Mouse (Mus musculus) MEL (cell line): ENCODE measurements around the gene Nop16. TPM values are rescaled to one million over a fixed set of nuclear protein-coding genes. Genes with fewer than 3 reads are reported as not detected.

Experiments used
- DNase-seq: peaks from one replicate; pipeline ENCODE4 v3.0.0; 2011; ENCODE audit warnings: low read depth, low spot score
- H3K27ac ChIP-seq: 2 replicates; pipeline ENCODE4 v1.5.1; 2012; ENCODE audit warnings: low read depth, mild to moderate bottlenecking, control low read depth, low read length, moderate library complexity; ENCODE audit not compliant: control insufficient read depth
- H3K27me3 ChIP-seq, 2 experiments: fragments of 150-350 bp in 1 of 2; sonication (generic) in 1 of 2; 2 replicates each; pipeline ENCODE4 v1.6.1; 2012; ENCODE audit warnings: low read length in 2 of 2, mild to moderate bottlenecking in 2 of 2, improper control_type of control experiment in 1 of 2, moderate library complexity in 1 of 2; ENCODE audit not compliant: insufficient read depth in 2 of 2, control insufficient read depth in 1 of 2
- H3K36me3 ChIP-seq, 2 experiments: 2 replicates each; pipeline ENCODE4 v1.6.1; 2012 to 2014; ENCODE audit warnings: low read length in 2 of 2, improper control_type of control experiment in 1 of 2, inconsistent platforms in 1 of 2, mild to moderate bottlenecking in 1 of 2; ENCODE audit not compliant: insufficient read depth in 2 of 2, control insufficient read depth in 1 of 2
- H3K4me1 ChIP-seq, 2 experiments: fragments of 150-350 bp in 1 of 2; sonication (generic) in 1 of 2; 2 replicates each; pipeline ENCODE4 v1.6.1; 2012; ENCODE audit warnings: low read length in 2 of 2, improper control_type of control experiment in 1 of 2, mild to moderate bottlenecking in 1 of 2; ENCODE audit not compliant: insufficient read depth in 2 of 2, control insufficient read depth in 1 of 2
- H3K4me3 ChIP-seq, 2 experiments: fragments of 150-350 bp in 1 of 2; sonication (generic) in 1 of 2; 2 replicates each; pipeline ENCODE4 v1.5.1; 2012; ENCODE audit warnings: low read depth in 2 of 2, low read length in 2 of 2, mild to moderate bottlenecking in 2 of 2, moderate library complexity in 2 of 2, control low read depth in 1 of 2, improper control_type of control experiment in 1 of 2; ENCODE audit not compliant: control insufficient read depth in 1 of 2, insufficient read depth in 1 of 2
- H3K79me2 ChIP-seq: 2 replicates; pipeline ENCODE4 v1.6.1; 2012; ENCODE audit warnings: mild to moderate bottlenecking, low read length, moderate library complexity; ENCODE audit not compliant: control insufficient read depth, poor library complexity, insufficient read depth
- H3K9ac ChIP-seq: 2 replicates; pipeline ENCODE4 v1.6.1; 2012; ENCODE audit warnings: low read depth, mild to moderate bottlenecking, control low read depth, low read length, moderate library complexity; ENCODE audit not compliant: control insufficient read depth, poor library complexity, severe bottlenecking
- H3K9me3 ChIP-seq: fragments of 150-350 bp; sonication (generic); replicated peaks from 2 replicates; pipeline ENCODE4 v1.6.1; 2012; ENCODE audit warnings: mild to moderate bottlenecking, low read length, improper control_type of control experiment, moderate library complexity; ENCODE audit not compliant: insufficient read depth
- BHLHE40 ChIP-seq: IDR thresholded peaks from 2 replicates; pipeline ENCODE4 v1.6.1; 2012; ENCODE audit warnings: low read depth, mild to moderate bottlenecking, inconsistent platforms, low read length, improper control_type of control experiment, borderline replicate concordance
- CHD1 ChIP-seq: IDR thresholded peaks from 2 replicates; pipeline ENCODE4 v1.6.1; 2012; ENCODE audit warnings: low read depth, mild to moderate bottlenecking, inconsistent platforms, low read length, improper control_type of control experiment
- CHD2 ChIP-seq: IDR thresholded peaks from 2 replicates; pipeline ENCODE4 v1.6.1; 2011; ENCODE audit warnings: low read length, improper control_type of control experiment
- CTCF ChIP-seq, 3 experiments: IDR thresholded peaks in 2 of 3; conservative IDR thresholded peaks in 1 of 3; 2 replicates each; pipeline ENCODE4 v1.5.1; 2011 to 2012; ENCODE audit warnings: low read length in 3 of 3, low read depth in 2 of 3, mild to moderate bottlenecking in 2 of 3, improper control_type of control experiment in 1 of 3, inconsistent platforms in 1 of 3, mixed read lengths in 1 of 3, moderate library complexity in 1 of 3; ENCODE audit not compliant: control insufficient read depth in 1 of 3, insufficient read depth in 1 of 3, poor library complexity in 1 of 3, severe bottlenecking in 1 of 3
- E2F4 ChIP-seq: IDR thresholded peaks from 2 replicates; pipeline ENCODE4 v1.6.1; 2011; ENCODE audit warnings: low read depth, low read length, improper control_type of control experiment, borderline replicate concordance
- EP300 ChIP-seq, 2 experiments: IDR thresholded peaks; 2 replicates each; pipeline ENCODE4 v1.6.1; 2011; ENCODE audit warnings: improper control_type of control experiment in 2 of 2, low read length in 2 of 2, low read depth in 1 of 2, mild to moderate bottlenecking in 1 of 2
- ETS1 ChIP-seq: IDR thresholded peaks from 2 replicates; pipeline ENCODE4 v1.6.1; 2012; ENCODE audit warnings: low read depth, mild to moderate bottlenecking, inconsistent platforms, low read length, improper control_type of control experiment, moderate library complexity
- GABPA ChIP-seq: IDR thresholded peaks from 2 replicates; pipeline ENCODE4 v1.6.1; 2012; ENCODE audit warnings: low read depth, mild to moderate bottlenecking, inconsistent platforms, low read length, improper control_type of control experiment, moderate library complexity
- GATA1 ChIP-seq: IDR thresholded peaks from 2 replicates; pipeline ENCODE4 v1.6.1; 2011; ENCODE audit warnings: low read depth, low read length, improper control_type of control experiment
- HCFC1 ChIP-seq: IDR thresholded peaks from 2 replicates; pipeline ENCODE4 v1.6.1; 2012; ENCODE audit warnings: low read depth, mild to moderate bottlenecking, inconsistent platforms, low read length, improper control_type of control experiment, moderate library complexity
- JUND ChIP-seq: IDR thresholded peaks from 2 replicates; pipeline ENCODE4 v1.6.1; 2011; ENCODE audit warnings: low read depth, mild to moderate bottlenecking, improper control_type of control experiment, low read length
- MAFK ChIP-seq: IDR thresholded peaks from 2 replicates; pipeline ENCODE4 v1.6.1; 2011; ENCODE audit warnings: low read depth, mild to moderate bottlenecking, low read length, improper control_type of control experiment, borderline replicate concordance
- MAZ ChIP-seq: IDR thresholded peaks from 2 replicates; pipeline ENCODE4 v1.6.1; 2012; ENCODE audit warnings: low read depth, mild to moderate bottlenecking, inconsistent platforms, low read length, improper control_type of control experiment
- MEF2A ChIP-seq: IDR thresholded peaks from 2 replicates; pipeline ENCODE4 v1.6.1; 2014; ENCODE audit warnings: low read depth, mild to moderate bottlenecking, inconsistent platforms, low read length, improper control_type of control experiment; ENCODE audit not compliant: poor library complexity, insufficient replicate concordance, severe bottlenecking; ENCODE audit errors: extremely low read depth
- MXI1 ChIP-seq: IDR thresholded peaks from 2 replicates; pipeline ENCODE4 v1.6.1; 2011; ENCODE audit warnings: mild to moderate bottlenecking, low read depth, low read length, improper control_type of control experiment
- MYB ChIP-seq: IDR thresholded peaks from 2 replicates; pipeline ENCODE4 v1.6.1; 2011; ENCODE audit warnings: mild to moderate bottlenecking, low read depth, low read length, improper control_type of control experiment
- MYC ChIP-seq: IDR thresholded peaks from 2 replicates; pipeline ENCODE4 v1.6.1; 2011; ENCODE audit warnings: low read depth, mild to moderate bottlenecking, low read length, improper control_type of control experiment, moderate library complexity
- NELFE ChIP-seq: IDR thresholded peaks from 2 replicates; pipeline ENCODE4 v1.6.1; 2011; ENCODE audit warnings: low read depth, low read length, improper control_type of control experiment
- NRF1 ChIP-seq: IDR thresholded peaks from 2 replicates; pipeline ENCODE4 v1.6.1; 2014; ENCODE audit warnings: low read depth, mild to moderate bottlenecking, inconsistent platforms, low read length, improper control_type of control experiment, moderate library complexity; ENCODE audit not compliant: poor library complexity, insufficient read depth, severe bottlenecking
- POLR2A ChIP-seq, 2 experiments: IDR thresholded peaks; 2 replicates each; pipeline ENCODE4 v1.6.1; 2011 to 2012; ENCODE audit warnings: low read length in 2 of 2, mild to moderate bottlenecking in 2 of 2, control low read depth in 1 of 2, improper control_type of control experiment in 1 of 2, low read depth in 1 of 2, moderate library complexity in 1 of 2; ENCODE audit not compliant: control insufficient read depth in 1 of 2, insufficient read depth in 1 of 2, poor library complexity in 1 of 2
- POLR2AphosphoS2 ChIP-seq: IDR thresholded peaks from 2 replicates; pipeline ENCODE4 v1.6.1; 2011; ENCODE audit warnings: low read length, improper control_type of control experiment
- POLR2AphosphoS5 ChIP-seq: IDR thresholded peaks from 2 replicates; pipeline ENCODE4 v1.6.1; 2012; ENCODE audit warnings: low read depth, borderline replicate concordance, mild to moderate bottlenecking, inconsistent platforms, low read length, moderate library complexity, mixed read lengths
- RAD21 ChIP-seq: IDR thresholded peaks from 2 replicates; pipeline ENCODE4 v1.6.1; 2011; ENCODE audit warnings: mild to moderate bottlenecking, low read depth, low read length, improper control_type of control experiment
- RCOR1 ChIP-seq: IDR thresholded peaks from 2 replicates; pipeline ENCODE4 v1.6.1; 2012; ENCODE audit warnings: low read depth, mild to moderate bottlenecking, inconsistent platforms, low read length, improper control_type of control experiment
- SIN3A ChIP-seq: IDR thresholded peaks from 2 replicates; pipeline ENCODE4 v1.6.1; 2012; ENCODE audit warnings: low read length, improper control_type of control experiment, inconsistent platforms
- SMC3 ChIP-seq: IDR thresholded peaks from 2 replicates; pipeline ENCODE4 v1.6.1; 2011; ENCODE audit warnings: low read depth, low read length, improper control_type of control experiment
- TAL1 ChIP-seq: IDR thresholded peaks from 2 replicates; pipeline ENCODE4 v1.6.1; 2012; ENCODE audit warnings: mild to moderate bottlenecking, inconsistent platforms, low read length, moderate library complexity, mixed read lengths
- TBP ChIP-seq: IDR thresholded peaks from 2 replicates; pipeline ENCODE4 v1.8.0; 2011; ENCODE audit warnings: low read depth, low read length, improper control_type of control experiment
- TCF12 ChIP-seq: IDR thresholded peaks from 2 replicates; pipeline ENCODE4 v1.6.1; 2014; ENCODE audit warnings: low read depth, mild to moderate bottlenecking, inconsistent platforms, low read length, improper control_type of control experiment, moderate library complexity
- USF1 ChIP-seq: IDR thresholded peaks from 2 replicates; pipeline ENCODE4 v1.6.1; 2014; ENCODE audit warnings: low read depth, mild to moderate bottlenecking, inconsistent platforms, low read length, improper control_type of control experiment, moderate library complexity
- USF2 ChIP-seq, 2 experiments: IDR thresholded peaks; 2 replicates each; pipeline ENCODE4 v1.6.1; 2011 to 2012; ENCODE audit warnings: improper control_type of control experiment in 2 of 2, low read length in 2 of 2, borderline replicate concordance in 1 of 2, inconsistent platforms in 1 of 2, low read depth in 1 of 2, mild to moderate bottlenecking in 1 of 2; ENCODE audit not compliant: insufficient read depth in 1 of 2
- ZC3H11A ChIP-seq: IDR thresholded peaks from 2 replicates; pipeline ENCODE4 v1.6.1; 2012; ENCODE audit warnings: low read depth, mild to moderate bottlenecking, inconsistent platforms, low read length, improper control_type of control experiment
- ZKSCAN1 ChIP-seq: IDR thresholded peaks from 2 replicates; pipeline ENCODE4 v1.6.1; 2012; ENCODE audit warnings: low read depth, mild to moderate bottlenecking, inconsistent platforms, low read length, improper control_type of control experiment, moderate library complexity
- ZNF384 ChIP-seq: IDR thresholded peaks from 2 replicates; pipeline ENCODE4 v1.6.1; 2012; ENCODE audit warnings: low read depth, mild to moderate bottlenecking, inconsistent platforms, low read length, improper control_type of control experiment
- polyA plus RNA-seq, 2 experiments: library from polyadenylated mRNA; stranded (reverse) in 1 of 2; unstranded in 1 of 2; fragments of >175 nt in 1 of 2; fragments of >200 nt in 1 of 2; gene quantifications; 2 replicates each; pipeline versions ENCODE4 v1.2.1 to v1.2.4; 2012; ENCODE audit warnings: low replicate concordance in 2 of 2, low read depth in 1 of 2; ENCODE audit not compliant: insufficient read length in 2 of 2, insufficient read depth in 1 of 2, missing spikeins in 1 of 2
- total RNA-seq: library from RNA; depleted of rRNA; stranded (reverse); fragments of 300-350 nt; gene quantifications from 2 replicates; pipeline ENCODE4 v1.2.3, GENCODE M21; 2012; rRNA removed

Nop16 gene
- 126 and 131 TPM in 2 replicates for total RNA-seq
- polyA plus RNA-seq: 100 to 1,000 TPM in 1 of 2 experiments, not detected in 1; 172 TPM

DNA sequence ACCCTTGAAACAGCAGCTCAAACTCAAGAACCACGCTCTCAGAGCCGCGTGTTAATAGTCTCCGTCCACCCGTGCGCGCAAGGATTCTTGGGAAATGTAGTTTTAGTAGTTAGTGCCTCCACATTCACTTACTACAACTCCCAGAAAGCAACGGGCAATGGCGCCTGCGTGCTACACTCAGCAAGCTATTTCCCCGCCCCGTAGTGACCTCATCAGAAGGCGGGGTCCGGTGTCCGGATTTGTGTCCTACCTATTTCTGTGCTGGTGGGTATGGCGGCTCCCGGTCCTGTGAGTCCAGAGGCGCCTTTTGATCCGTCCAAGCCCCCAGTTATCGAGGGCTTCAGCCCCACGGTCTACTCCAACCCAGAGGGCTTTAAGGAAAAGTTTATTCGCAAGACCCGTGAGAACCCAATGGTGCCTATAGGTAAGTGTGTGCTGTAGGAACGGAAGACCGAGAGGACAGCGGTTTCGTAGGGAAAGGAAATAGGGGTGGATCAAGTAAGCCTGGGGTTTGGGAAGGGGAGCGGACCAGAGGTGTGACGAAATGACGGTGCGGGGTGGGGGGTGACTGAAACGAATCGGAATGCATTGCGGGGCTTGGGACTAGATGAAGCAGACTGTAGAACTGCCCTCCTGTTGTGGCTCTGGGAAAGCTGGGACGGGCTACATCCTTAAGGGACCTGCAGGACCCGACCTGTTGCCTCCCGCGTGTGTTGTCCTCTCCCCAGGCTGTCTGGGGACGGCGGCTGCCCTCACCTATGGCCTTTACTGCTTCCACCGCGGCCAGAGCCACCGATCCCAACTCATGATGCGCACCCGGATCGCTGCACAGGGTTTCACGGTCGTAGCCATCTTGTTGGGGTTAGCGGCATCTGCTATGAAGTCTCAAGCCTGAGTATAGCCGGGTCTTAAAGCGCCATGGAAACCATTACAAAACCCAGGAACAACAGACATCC lies at the start of gene Nop16, which contains the start of gene Higd2a:
Gene Nop16, minus strand, starts transcription at position 95 of the 956 bp plus-strand sequence.
Gene Higd2a, plus strand, starts transcription at position 212 of the 956 bp plus-strand sequence.
- H3K9me3 ChIP-seq: no peaks in the 10 kb centered on the region
- H3K9ac ChIP-seq: peak within 1 kb of the TSS; percentile 76
- peaks cover 2 to 15% of the 10 kb centered on the region in 2 experiments; a peak in 3 of 4 replicates for H3K4me1 ChIP-seq
- H3K27ac ChIP-seq: peak within 1 kb of the TSS; percentile 79
- peak within 1 kb of the TSS; percentile 86 to 87 for H3K4me3 ChIP-seq
- peak; percentile 99 for DNase-seq
- H3K36me3 ChIP-seq: peaks cover 10 to 12% of the 10 kb centered on the region in 2 experiments
- no peaks in the 10 kb centered on the region for H3K27me3 ChIP-seq
- H3K79me2 ChIP-seq: peaks cover 30% of the 10 kb centered on the region
- TF ChIP-seq BHLHE40: no peak
- TF ChIP-seq TCF12: peak; percentile 57
- peak; percentile 49; the same call in 1 of the 2 replicates for TF ChIP-seq MEF2A
- TF ChIP-seq MYC: peak; percentile 99
- TF ChIP-seq GABPA: no peak
- TF ChIP-seq POLR2AphosphoS5: no peak
- no peak for TF ChIP-seq USF2 (IDR thresholded peaks at IDR 0.05; ENCODE audit: borderline replicate concordance in 1 of 2, insufficient read depth in 1 of 2, low read depth in 1 of 2, low read length in 2 of 2)
- TF ChIP-seq USF1: peak; percentile 6; the same call in 1 of the 2 replicates
- peak; percentile 95 for TF ChIP-seq POLR2AphosphoS2
- TF ChIP-seq POLR2A (IDR thresholded peaks at IDR 0.05; ENCODE audit: control insufficient read depth in 1 of 2, insufficient read depth in 1 of 2, low read depth in 1 of 2, low read length in 2 of 2, poor library complexity in 1 of 2): peak; percentile 76 to 86
- peak; percentile 99 for TF ChIP-seq MXI1
- TF ChIP-seq TAL1: no peak
- TF ChIP-seq RAD21: no peak
- no peak for TF ChIP-seq ZNF384
- no peak for TF ChIP-seq SMC3
- TF ChIP-seq CHD2: no peak
- TF ChIP-seq EP300 (IDR thresholded peaks at IDR 0.05; ENCODE audit: low read depth in 1 of 2, low read length in 2 of 2): 0 out of 4 replicates have a peak, but pooled peaks of 1 of the 2 experiments have one; percentile 8
- TF ChIP-seq CHD1: no peak; the same call in 1 of the 2 replicates
- TF ChIP-seq ZKSCAN1: no peak; the same call in 1 of the 2 replicates
- no peak for TF ChIP-seq GATA1
- peak; percentile 94 for TF ChIP-seq HCFC1
- TF ChIP-seq ZC3H11A: no peak
- no peak for TF ChIP-seq JUND
- peak; percentile 65 for TF ChIP-seq MAZ
- no peak; the same call in 1 of the 2 replicates for TF ChIP-seq E2F4
- TF ChIP-seq NELFE: peak; percentile 91
- no peak for TF ChIP-seq RCOR1
- TF ChIP-seq TBP: peak; percentile 60
- TF ChIP-seq SIN3A: peak; percentile 95
- TF ChIP-seq NRF1: peak; percentile 77
- TF ChIP-seq ETS1: peak; percentile 30; the same call in 1 of the 2 replicates
- TF ChIP-seq MAFK: no peak
- TF ChIP-seq CTCF (IDR thresholded peaks at IDR 0.05 in 2 of 3, conservative IDR thresholded peaks at IDR 0.05 in 1 of 3; ENCODE audit: control insufficient read depth in 1 of 3, insufficient read depth in 1 of 3, low read depth in 2 of 3, low read length in 3 of 3, poor library complexity in 1 of 3, severe bottlenecking in 1 of 3): no peak
- TF ChIP-seq MYB: no peak
